Mouse (Mus musculus) lung, postnatal 4 days (tissue): Measurements from ENCODE around the gene Lgals7.
"Not testable (repeated sequence)": the region's sequence is repeated elsewhere in the genome, so short reads cannot be mapped to it uniquely, and the experiment has no call there.

Experiments used
- DNase-seq, 2 experiments: peaks; one replicate each; pipeline ENCODE4 v3.0.0; 2021

Gene Lgals7

DNA sequence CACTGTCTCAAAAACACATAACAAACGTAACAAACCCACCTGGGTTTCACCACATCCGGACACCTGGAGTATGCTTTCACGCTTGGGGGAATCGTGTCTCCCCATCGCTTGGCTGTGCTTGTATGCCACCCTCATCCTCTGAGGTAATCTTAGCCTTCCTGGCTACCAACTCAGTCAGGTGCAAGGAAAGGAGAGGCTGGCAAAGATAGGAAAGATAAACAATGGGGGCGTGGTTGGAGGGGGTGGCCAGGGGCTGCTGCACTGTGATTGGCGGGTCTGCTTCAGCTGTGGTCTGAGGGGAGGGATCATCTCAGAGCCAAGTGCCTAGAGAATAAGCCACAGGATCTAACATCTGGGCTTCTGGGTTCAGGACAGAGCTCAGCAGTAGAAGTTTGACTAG lies 16.0 kb downstream of the Lgals7 start:
- DNase-seq, result no peak

DNA sequence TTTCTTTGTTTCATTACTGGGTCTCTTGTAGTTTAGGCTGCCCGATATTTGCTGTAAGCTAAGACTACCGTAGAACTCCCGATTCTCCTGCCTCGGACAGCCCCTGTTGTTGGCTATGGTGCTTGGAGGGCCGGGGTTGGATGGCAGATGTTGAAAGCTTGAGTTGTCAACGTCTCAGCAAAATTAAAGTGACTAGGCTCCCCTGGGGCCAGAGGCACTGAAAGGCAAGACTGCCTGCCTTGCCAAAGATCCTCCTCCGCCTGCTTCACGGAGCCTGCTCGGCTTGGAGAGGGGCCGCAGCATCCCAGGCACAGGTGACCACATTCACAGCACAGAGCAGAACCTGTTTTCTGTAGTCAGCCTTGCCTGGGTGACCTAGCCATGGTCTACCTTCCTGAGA lies 16.9 kb downstream of the Lgals7 start:
- DNase-seq, result no peak

DNA sequence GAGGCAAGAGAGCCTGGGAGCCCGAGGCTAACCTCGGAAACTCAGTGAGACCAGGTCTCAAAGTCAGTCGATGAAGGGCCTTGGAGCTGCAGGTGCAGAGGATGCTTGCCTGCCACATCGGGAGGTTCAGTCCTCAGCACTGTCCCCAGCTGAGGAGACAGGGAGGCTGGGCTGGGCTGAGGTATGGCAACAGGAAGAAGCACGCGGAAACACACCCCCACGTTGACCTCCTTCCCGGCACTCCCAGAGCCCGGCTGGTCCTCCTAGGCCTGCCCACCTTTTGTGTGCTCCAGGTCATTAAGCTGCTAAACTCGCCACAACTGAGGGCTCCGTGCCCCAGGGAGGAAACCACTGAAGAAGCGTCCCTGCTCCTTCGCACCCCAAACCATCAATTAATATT lies 17.5 kb downstream of the Lgals7 start, which contains the start of gene Capn12:
TSS of gene Capn12 (plus strand) at position 224 of the 400 bp plus-strand sequence.
- DNase-seq, result no peak

DNA sequence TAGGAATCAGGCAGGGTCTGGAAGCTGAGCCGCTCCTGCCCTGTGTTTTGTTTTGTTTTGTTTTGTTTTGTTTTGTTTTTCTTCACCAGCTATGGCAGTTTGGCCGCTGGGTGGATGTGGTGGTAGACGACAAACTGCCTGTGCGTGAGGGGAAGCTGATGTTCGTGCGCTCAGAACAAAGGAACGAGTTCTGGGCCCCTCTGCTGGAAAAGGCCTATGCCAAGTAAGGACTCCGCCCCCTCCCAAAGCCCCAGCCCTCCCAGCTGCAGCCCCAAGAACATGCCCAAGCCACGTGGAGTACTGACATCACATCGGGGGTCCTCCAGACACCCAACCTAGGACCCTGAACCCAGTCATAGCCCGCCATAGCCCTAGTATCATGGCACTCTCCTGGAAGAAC lies 19.4 kb downstream of the Lgals7 start:
- no peak for DNase-seq

DNA sequence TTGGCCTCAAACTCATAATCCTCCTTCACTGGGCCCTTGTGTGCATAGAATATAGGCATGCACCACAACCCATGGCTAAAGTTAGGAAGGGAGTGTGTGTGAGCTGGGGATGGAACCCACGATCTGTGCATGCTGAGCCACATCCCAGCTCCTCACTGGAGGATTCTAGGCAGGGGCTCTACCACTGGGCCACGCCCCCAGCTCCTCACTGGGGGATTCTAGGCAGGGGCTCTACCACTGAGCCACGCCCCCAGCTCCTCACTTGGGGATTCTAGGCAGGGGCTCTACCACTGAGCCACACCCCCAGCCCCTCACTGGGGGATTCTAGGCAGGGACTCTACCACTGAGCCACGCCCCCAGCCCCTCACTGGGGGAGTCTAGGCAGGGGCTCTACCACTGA lies 20.1 kb downstream of the Lgals7 start:
- not testable (repeated sequence) for DNase-seq

DNA sequence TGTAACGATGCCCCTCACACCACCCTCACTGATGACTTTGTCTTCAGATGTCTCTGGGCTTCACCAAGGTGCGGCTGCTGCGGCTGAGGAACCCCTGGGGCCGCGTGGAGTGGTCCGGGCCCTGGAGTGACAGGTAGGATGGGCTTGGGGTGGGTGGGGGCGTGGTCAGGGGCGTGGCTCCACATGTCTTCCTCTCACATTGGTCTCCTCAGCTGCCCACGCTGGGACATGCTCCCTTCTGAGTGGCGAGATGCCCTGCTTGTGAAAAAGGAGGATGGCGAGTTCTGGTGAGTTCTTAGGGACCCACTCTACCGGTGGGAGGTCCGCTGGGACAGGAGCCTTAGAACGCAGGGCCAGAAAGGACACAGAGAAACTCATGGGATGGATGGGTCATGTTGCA lies 22.8 kb downstream of the Lgals7 start:
- DNase-seq, result no peak

DNA sequence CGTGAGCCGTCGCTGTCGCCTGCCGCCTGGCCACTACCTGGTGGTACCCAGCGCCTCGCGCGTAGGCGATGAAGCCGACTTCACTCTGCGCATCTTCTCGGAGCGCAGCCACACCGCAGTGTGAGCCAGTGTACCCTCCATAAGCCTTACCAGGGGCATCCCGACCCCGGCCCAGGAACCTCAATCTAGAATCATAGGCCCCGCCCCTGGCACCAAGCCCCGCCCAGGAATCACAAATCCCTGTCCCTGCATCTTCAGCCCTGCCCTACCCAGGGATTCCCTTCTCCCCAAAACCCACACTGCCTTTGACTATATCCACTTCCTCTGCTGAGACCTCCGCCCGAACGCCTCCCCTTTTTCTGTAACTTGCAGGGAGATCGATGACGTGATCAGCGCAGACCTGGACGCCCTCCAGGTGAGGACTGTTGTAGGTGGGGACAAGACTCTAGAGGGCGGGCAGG lies 25.1 kb downstream of the Lgals7 start:
- DNase-seq, result no peak

DNA sequence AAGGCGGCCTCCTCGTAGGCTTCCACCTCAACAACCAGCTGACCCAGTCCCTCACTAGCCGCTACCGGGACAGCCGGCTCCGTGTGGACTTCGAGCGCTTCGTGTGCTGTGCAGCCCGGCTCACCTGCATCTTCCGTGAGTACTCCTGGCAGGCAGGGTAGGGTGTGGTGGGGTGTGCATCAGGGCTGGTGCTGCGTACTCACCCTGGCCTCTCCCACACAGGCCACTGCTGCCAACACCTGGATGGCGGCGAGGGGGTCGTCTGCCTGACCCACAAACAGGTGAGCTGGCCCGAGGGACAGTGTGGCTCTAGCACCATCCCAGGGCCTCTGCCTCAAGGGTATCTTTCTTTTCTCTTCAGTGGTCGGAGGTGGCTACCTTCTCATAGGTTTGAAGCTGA lies 28.9 kb downstream of the Lgals7 start:
- DNase-seq, result no peak

DNA sequence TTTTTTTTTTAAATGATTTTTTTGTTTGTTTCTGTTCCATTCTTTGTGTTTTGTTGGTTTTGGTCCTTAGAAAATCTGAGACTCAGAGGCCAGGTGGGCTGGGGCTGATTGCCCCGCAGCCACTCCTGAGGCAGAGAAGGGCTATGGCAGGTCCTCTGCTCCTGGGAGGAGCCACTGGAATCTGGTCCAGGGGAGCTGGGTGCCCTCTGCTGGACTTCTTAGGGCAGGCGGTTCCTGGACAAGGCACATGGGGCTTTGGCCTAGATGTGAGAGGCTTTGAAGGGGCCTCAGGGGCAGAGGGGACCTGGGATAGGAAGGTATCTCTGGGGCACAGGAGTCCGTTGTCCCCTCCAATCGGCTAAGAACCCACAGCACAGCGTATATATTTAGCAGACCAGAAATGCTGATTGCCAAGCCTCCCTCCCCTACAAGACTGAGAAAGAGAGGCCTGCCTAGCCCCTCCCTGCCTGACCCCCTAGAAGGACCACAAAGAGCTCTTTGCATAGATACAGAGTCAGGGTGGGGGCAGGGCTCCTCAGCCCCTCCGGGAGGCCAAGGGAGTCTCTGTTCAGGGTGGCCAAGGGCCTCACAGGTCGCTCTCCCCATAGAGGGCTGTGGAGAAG lies 30.1 kb downstream of the Lgals7 start:
- DNase-seq, result peak; percentile 60 to 63

DNA sequence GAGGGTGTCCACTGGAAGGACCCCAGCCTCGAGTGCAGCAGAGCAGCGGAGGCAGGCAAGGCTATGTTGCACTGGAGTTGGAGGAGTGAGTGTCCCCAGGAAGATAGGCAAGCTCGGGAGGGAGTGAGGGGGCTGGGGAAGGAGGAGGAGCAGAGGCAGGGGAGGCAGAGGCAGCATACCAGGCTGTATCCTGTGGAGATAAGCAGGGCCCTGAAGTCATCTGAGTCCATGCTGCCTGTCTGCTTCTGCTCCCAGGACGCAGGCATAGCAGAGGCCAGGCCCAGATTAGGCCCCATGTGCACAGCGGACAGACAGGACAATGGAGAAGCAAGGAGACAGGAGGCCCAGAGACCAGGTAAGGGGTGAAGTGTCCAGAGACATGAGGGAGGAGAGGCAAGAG lies 31.3 kb downstream of the Lgals7 start:
- DNase-seq, result no peak

DNA sequence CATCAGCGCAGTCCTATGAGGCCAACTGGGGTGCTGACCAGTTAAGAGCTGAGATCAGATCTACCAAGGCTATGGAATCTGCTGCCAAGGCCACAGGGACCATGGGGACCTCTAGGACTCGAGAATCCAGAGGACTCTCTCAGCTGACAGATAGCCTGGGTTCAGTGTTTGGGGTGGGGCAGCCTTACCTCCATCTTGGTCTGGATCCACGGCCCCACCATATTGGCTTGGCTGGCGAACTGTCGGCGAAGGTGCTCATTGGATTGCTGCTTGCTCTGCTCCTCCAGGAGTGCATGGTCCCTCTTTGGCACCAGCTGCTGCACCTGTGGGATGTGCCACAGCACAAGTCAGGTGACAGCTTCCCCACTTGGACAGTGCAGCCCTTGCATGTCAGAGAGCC lies 34.0 kb downstream of the Lgals7 start:
- DNase-seq, result no peak

DNA sequence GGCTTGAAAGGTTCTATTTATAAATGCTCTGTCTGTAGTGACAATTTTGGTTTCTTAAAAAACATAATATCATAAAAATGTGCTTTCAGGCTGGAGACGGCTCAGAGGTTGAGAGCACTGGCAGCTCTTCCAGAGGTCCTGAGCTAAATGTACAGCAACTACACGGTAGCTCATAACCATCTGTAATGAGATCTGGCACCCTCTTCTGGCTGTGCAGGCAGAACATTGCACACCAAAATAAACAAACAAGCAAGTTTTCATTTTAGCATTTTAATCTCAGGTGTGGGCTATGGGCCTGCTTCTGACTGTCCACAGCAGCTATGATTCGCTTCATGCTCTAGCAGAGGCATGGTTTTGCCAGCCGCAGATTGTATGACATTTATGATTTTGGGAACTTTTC lies 36.3 kb downstream of the Lgals7 start:
- DNase-seq, result no peak

DNA sequence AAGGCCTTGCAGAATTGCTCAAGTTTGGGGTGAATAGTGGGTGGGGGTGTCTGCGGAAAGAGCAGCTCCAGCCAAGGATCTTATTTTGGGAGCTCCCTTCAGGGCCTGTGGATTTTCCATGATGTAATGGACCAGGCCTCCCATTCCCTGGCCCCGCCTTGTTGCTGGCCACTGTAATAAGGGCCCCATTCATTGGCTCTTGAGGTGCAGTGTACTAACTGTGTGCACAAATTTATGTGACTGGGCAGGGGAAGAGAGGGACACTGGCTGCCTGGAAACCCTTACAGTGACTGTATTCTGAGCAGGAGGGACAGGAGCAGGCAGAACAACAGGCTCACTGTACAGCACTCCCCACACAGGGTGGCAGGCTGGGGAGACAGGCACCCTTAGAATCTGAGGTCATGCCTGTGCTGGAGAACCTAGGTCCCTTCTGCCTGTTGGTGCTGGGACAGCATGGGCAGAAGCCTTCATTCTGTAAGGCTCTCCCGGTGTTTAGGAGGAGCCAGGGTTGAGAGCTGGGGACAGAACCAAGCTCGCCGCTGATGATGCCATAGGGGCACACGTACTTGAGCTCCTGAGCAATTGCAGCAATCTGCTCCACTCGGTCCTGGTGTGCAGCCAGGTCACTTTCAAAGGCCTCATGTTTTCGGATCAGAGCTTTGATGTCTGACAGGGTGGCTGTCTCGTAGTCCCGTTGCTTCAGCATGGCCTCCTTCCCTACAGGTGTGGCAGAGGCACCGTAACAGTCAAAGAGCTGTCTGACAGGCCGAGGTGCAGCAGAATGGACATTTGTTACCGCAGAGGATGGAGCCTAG lies 37.9 kb downstream of the Lgals7 start:
- DNase-seq, result no peak

DNA sequence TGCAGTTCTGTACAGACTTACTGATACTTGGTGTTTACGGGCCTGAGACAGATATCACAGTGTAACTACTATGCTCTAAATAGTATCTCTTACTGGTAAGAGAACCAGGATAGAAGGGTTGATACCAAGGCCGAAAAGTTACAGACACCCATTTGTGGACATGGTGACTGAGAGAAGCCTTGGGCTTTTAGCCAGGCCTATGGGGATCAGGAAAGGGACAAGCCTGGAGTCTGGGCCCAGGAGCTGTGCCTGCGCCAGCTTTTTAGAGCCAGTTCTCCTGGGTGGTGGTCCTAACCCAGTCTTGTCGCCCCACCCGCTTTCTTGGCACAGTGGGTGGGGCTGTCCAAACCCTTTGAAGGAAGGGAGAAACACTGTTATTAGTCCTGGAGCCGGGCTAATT lies 38.5 kb downstream of the Lgals7 start:
- DNase-seq, result no peak

DNA sequence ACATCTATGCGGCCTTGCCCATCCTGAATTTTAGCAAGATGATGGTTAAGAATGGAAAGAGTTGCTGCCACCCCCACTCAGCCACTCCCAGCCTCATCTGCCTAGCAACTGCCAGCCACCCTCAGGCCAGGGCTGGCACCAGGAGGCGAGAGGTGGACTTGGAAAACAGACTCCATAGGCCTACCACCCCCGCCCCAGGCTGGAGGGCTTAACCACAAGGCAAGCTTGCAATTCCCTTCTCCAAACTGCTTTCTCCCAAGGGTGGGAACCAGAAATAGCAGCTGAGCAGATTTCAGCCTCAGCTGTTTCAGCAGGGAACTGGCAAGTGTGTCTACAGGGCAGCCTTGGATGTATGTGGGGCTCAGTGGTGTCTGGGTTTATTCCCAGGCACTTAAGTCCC lies 39.2 kb downstream of the Lgals7 start:
- no peak for DNase-seq

DNA sequence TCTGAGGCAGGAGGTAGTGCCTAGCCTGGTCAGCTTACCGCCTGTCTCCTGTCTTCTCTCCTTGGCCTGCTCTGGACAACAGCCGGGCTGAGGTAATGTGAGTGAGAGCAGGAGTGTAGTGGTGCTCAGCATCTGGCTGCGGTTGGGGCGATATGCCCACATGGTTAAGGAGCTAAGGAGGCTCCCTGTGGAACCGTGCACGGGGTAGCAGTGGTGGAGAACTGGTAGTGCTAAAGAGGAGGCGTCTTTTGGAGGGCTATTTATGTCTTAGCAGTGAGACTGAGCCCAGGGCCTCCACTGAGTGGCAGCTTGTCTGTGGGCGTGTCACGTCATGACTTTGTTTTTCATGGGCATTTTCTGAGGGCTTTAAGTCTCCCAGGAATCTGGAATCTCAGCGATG lies 40.1 kb downstream of the Lgals7 start:
- no peak for DNase-seq

DNA sequence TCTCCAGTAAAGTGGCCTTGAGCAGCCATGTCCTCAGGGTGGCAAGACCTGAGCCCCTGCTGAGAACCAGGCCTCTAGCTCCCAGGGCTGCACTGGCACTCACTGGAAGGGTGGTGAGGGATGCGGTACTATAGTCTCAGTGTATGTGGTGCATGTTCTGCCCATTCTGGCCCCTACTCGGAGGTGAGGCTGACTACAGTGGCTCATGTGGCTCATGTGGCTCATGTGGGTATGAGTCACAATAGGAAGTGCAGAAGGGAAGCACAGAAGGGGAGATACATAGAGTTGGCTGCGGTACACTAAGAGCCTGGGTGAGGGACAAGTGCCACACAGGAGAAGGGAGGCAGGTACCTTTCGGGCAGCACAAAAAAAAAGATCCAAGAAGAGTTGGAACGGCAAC lies 43.5 kb downstream of the Lgals7 start:
- DNase-seq, result no peak

DNA sequence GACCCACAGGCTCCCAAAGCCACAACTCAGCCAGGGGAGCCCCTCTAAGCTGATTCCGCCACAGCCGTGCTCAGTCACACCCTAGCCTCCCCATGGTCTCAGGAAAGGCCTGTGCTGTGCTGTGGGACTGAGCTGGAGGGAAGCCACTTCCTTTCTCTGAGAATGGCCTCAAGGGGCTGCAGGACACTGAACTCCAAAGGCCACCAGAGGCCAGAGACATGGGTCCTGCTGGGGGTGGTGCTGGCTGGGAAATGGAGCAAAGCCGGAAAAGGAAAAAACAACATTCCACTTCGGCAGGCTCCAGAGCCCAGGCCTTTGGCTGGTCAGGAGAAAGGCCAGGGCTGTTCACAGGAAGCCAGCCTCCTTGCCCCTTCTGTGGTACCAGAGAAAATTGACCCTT lies 48.0 kb downstream of the Lgals7 start:
- DNase-seq, result peak; percentile 74 to 88

DNA sequence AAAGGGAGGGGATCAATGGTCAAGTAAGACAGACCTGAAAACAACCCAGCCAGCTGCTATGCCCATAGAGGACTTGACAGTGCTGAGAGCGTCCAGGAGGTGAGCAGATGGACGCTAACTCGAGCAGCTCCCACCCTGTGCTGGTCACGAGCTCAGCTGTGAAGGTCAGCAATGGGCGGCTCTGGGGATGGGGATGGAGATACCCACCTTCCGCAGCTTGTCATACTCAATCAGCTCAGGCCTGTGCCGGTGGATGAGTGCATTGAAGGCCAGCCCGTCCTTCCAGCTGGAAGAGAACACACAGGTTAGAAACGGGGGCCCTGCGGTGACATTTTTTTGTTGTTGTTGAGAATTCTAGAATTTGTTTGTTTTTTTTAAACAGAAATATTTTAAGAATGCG lies 49.5 kb downstream of the Lgals7 start:
- DNase-seq, result no peak
